Mouse (Mus musculus) regulatory T cell (primary cell): ENCODE measurements around the gene Rgn.

Source experiments
- in situ Hi-C: fragments of 300-600 bp; cut with MboI, MseI; formaldehyde crosslinking; loops from one replicate; pipeline ENCODE4 v1.15.1; 2025; ENCODE audit warnings: high pct_unique_total_duplicates

Rgn gene

DNA sequence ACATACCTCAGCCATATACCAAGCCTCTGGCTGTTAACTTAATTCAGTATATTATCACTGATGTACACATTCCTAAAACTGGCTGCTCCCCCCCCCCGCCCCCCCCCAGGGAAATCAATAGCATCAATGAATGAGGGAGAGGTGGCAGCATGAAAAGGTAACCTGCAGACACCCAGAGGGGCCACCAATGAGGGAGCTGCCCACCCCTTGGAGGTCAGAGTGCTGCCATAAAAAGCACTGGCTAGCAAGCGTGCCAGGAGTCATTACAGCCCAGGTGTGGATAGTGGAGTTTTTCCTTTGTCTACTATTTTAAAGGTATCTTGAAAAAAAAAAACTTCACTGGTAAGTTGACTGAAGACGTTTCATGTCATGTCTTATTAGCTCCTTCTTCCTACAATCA is at the start of gene Rgn:
TSS of gene Rgn (plus strand) at position 256 of the 400 bp plus-strand sequence.
- in situ Hi-C loops = no loop called here

DNA sequence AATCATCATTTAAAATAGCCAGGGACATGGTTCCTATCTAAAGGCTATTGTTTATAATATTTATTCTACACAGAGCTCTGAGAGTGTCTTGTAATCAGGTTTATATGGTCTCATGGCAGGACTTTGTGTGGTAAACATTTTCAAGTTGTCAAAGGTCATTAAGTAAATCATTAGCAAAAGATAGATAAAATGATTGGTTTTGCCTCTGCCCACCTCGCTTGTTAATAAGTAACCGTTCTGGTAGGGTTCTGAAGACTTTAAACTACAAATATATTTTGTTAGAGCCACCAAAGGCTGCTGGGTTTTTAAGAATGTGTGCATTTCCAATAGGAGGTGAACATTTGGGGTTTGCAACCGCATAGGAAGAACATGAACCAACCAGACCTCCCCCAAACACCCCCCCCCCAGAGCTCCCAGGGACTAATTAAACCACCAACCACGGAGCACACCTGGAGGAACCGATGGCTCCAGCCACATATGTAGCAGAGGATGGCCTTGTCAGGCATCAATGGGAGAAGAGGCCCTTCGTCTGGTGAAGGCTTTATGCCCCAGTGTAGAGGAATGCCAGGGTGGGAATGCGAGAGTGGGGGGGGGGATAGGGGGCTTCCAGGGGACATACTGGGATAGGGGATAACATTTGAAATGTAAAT is 29.2 kb upstream of the Rgn start:
- in situ Hi-C loops = no loop called here

DNA sequence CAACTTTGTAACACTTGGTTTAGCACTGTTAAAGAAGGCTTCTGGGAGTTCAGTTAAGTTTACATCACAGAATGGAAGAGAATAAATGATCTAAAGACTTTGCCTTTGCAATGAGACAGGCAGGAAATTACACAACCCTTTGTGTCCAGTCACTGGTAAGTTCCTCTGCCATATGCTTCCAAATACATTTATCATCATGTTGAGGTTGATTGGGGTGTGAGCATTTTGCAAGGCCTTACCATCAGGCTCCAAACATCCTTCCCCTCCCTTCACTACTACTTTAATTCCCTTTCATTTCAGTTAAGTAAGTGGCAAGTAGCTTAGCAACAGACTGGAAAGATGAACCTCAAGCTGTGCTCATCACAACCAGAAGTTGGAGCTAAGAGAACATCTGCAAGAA is 28.0 kb upstream of the Rgn start:
- in situ Hi-C loops = no loop called here

DNA sequence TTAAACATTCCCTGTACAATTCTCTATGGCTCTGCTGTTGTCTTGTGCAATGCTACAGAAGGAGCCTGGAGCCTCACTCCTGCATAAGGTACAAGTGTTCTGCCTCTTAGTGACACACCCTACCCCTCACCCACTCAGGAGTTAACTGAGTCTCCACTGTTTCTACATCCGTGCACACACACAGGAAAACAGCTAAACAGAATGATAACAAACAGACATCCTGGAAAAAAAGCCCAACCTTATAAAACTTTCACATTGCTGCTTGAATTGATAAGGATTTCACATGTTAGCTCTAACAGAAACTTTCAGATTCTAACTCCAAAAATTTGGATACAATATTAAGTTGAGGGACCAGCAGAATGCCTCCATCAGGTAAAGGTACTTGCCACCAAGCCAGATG is 17.0 kb upstream of the Rgn start:
- in situ Hi-C loops = no loop called here

DNA sequence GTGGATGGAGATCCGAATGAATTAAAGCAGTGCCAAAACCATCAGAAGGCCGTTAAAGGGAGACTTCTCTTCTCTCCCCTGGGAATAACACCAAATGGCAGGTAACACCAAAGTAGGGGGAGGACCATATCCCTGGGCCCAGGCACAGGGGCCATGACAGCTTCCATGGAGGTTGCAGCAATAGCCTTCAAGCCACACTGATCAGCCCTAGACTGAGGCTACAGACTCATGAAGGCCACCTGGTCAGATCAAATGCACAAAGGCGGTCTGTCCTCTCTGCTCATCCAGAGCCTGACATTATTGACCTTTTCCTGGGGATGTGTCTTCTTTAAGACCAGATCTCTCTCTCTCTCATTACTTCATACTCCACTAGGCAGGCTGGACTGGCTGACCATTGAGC is 5.7 kb upstream of the Rgn start:
- in situ Hi-C loops = no loop called here

DNA sequence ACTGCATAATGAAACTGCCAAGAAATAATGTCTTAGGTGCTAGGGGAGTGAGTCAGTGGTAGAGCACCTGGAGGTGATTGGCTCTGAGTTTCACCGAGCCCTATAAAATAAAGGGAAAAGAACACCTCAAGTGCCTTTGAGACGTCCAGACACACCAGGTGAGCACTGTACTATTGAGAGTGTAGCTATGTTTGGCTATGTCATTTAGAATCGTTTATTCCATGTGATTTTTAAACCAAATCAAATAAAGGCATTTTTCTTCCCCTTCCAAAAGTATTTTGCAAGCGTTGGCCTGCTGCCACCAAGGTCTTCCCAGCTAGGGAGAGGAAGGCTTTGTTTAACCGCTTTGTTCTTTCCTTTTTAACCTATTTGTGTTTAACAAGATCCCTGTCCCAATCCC is 2.0 kb upstream of the Rgn start:
- in situ Hi-C loops = no loop called here

DNA sequence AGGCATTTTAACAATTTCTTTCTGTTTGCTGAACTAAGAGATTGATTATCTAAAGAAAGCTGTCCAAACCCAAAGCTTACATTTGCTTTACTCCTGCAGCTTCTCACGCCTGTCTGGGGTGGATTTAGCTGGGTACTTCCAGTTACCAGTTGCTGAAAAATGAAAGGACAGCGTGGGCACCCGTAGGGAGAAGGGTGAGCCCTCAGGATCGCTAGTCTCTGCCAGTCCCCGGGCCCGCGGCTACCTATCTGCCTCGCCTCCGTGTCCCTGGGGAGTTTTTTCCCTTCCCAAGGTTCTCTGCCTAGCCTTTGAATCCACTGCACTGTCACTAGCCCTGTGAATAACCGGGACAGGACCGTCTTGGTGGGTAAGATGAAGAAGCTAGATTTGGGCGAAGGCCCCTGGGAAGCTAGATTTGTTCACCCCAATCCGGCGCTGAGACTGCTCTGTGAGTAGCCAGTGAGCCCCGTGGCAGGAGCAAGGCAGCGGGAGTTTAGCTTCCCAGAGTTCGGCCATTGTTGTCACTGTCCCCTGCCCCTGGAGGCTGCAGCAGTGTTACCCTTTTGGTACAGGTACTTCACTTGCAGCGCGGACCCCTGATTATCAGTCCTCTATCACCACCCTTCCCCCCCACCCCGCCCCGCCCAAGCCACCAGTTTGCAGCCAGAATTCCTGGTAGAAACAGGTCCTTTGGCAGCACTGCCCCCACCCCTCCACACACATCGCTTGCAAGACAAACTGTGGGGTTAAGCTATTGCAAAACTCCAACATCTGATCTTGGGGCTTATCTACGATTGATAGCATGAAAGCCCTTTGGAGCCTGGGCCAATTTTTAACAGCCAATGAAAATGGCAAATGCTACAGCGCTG is 1.3 kb upstream of the Rgn start:
- in situ Hi-C loops = no loop called here

DNA sequence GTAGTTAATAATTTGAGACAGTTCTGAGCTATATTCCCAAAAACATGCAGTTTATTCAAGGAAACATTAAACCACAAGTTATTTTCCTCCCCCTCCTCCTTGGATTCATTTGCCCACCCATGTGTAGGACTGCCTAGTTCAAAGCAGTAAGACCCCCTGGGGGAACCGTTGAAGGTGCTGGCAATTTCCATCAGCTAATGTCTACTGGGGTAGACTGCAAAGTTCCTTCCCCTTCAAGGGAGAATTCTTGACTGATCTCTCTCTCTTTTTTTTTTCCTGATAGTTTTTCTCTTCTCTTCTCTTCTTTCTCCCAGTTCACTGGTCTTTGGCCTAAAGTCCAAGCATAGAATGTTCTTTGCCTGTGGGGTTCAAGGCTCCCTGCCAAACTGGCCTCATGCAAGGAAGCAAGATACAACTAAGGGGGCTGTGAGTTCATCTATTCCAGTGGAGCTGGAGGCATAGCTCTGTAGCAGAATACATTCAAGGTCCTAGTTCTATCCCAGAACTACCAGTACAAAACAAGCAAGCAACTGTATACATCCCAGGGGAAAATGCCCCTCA is 627 bp upstream of the Rgn start:
- in situ Hi-C loops = no loop called here

DNA sequence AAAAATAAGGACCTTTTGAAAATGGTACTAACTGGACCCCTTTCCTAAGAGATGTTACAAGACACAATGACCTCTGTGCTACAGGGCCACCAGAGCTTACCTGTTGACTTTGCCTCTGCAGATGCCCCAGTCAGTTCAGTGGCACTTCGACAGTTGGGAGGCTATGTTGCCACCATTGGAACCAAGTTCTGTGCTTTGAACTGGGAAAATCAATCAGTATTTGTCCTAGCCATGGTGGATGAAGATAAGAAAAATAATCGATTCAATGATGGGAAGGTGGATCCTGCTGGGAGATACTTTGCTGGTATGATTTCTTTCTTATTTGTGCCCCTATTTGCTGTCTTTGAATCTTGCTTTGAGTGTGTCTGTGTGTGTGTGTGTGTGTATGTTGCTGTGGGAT is 2.6 kb downstream of the Rgn start:
- in situ Hi-C loops = no loop called here

DNA sequence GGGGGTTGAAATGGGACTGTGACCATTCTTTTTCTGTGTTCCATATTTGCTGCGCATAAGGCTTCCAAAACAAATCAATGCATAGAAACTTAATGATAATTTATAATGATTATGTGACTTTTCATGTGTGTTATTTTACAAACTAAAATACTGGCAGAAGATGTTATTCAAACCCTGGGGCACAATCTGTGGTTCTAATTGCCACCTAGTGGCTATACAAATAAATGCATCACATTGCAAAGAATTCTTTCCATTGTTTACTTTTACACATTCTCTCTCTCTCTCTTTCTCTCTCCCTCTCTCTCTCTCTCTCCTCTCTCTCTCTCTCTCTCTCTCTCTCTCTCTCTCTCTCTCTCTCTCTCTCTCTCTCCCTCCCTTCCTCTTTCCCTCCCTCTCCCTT is 12.3 kb downstream of the Rgn start:
- in situ Hi-C loops = no loop called here

DNA sequence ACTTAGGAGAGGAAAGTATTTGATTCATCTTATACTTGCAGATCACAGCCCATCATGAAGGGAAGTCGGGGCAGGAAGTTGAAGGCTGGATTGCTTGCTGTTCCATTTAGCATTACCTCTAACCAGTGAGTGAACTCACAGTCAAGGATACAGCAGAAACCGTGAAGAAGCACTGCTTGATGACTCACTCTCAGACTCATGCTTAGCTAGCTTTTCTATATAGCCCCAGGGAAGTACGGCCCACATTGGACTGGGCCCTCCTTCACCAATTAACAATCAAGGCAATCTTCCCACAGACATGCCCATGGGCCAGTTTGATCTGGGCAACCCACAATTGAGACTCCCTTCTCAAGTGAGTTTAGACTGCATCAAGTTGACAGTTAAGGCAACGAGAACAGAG is 14.4 kb downstream of the Rgn start:
- in situ Hi-C loops = no loop called here

DNA sequence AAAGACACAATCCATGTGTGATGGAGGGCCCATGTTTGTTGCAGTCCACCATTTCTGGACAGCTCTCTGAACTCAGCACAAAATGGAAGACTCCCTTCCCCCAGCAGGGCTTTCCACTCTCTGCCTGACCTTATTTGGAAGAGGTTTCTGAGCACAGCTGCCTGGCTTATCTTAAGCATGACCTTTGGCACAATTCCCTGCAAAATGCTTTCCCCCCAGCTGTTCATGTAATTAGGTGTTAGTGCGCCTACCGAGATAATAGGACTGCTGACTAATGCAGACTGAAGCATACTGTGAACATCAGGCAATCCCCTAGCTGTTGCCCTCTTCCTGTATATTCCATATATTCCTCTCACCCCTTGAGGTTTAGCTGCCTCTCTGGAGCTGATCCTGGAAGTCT is 21.4 kb downstream of the Rgn start:
- in situ Hi-C loops = loop anchor here (10.0 kb wide), 1 partner anchor 556 kb away; no protein-coding TSS in a partner anchor

DNA sequence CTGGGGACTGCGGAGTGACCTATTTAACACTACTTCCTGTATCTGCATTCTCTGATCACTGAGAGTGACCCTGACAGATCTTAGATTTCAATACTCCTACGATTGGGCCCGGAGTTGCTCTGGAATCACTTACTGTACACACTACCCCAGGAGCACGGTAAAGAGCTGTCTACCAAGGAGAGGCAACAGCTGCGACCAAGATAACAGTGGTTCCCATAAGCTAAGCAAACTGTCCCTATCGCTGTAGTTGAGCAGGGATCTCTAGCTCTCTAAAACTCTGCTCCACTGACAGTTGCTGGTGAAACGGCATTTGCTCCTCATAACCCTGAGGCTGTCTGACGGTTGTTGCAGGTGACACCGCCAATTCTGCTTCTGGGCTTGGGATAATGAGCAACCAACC is 23.1 kb downstream of the Rgn start:
- in situ Hi-C loops = loop anchor here (10.0 kb wide), 1 partner anchor 558 kb away; no protein-coding TSS in a partner anchor

DNA sequence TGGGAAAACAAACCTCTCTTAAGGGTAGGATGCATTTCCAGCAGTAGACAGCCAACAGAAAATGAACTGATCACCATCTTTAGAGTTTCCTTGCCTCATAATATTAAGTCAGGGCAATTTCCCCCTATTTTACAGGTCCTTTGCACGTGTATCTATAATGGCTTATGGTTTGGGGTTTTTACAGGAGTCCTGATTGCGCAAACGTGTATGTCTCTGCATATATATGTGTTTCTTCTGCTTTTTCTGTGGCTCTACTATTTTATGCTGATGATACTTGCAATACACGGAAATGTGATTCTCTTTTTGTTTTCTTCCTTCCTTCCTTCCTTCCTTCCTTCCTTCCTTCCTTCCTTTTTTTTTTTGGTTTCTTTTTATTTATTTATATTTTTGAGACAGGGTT is 24.3 kb downstream of the Rgn start:
- in situ Hi-C loops = loop anchor here (10.0 kb wide), 1 partner anchor 559 kb away; no protein-coding TSS in a partner anchor

DNA sequence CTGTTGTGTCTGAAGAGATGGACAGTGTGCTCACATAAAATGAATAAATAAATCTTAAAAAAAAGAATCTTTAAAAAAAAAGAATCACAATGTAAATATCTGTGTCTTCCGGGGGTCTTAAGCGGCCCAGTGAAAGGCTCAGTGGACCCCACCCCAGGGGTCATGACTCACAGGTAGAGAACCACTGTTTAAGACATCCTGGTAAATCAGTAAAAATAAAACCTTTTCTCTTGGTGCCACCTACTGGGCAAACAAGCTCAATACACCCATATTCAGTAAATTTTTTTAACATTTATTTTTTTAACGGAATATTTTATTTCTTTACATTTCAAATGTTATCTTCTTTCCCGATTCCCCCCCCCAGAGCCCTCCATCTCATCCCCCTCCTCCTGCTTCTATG is 38.4 kb downstream of the Rgn start:
- in situ Hi-C loops = no loop called here

DNA sequence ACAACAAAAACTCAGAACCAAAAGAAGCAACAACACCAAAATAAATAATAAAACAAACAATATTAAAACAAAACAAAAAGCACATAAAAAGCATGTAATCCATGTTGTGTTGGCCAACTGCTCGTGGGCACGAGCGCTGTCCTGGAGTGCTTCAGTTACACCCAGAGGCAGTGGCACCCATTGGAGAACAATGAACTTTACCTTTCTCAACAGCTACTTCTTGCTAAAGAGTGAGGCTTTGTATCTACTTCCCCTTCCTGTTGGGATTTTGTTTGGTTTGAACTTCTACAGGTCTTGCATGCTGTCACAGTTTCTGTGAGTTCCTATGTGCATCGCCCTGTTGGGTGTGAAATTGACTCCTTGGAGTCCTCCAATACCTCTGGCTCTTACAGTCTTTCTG is 58.9 kb downstream of the Rgn start:
- in situ Hi-C loops = no loop called here
